Mouse (Mus musculus): ENCODE data around the gene Hebp2.

DNA sequence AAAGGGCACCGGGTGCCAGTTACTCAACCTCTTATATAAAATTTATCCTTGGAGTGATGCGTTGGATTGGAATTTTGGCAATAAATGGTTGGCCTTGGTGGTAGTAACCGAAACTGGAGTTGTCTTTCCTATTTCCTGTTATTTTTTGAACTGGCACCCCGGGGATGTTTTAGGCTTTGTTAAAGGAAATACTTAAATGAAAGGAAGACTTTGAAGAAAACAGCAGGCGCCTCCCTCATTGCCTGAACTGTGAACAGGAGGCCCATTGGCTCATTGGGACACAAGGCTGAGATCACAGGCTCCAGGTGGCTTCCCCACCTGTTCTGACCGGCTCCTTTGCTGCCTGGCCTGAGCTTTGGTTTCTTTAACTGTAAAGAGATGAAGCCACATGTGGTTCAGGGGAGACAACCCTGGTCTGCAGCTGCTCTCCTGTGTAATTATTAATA is 39.4 kb downstream of the Hebp2 start:
- TF ChIP-seq TAL1 (IDR thresholded peaks at IDR 0.05; ENCODE audit: low read length) (no peak), GATA1 (IDR thresholded peaks at IDR 0.05; ENCODE audit: low read length) (no peak)
